8 mouse cellular contexts compared by ENCODE assay signal in genomic region chr2:155826630-155827424, GRCm38 (mm10). TPM values are rescaled to one million over a fixed set of nuclear protein-coding genes. Genes with fewer than 3 reads are reported as not detected.
DNase-seq lines count a peak whose midpoint lies in the region; ATAC-seq and TF ChIP-seq lines count a peak whose summit lies in the region.

Gene Eif6 (minus strand): TSS chr2:155826925.

- peak within 1 kb of the TSS; percentile 84 for H3K4me2 ChIP-seq in hindbrain, postnatal 0 days (ENCODE audit: low read depth, low read length)

- peaks cover 44% of the 10 kb centered on the region for H3K79me2 ChIP-seq in macrophage (ENCODE audit: inconsistent target)

- no peaks in the 10 kb centered on the region for H3K9me3 ChIP-seq in hindbrain, postnatal 0 days (ENCODE audit: low read length)

- peak within 1 kb of the TSS; percentile 74 for H3K9ac ChIP-seq in hindbrain, postnatal 0 days (replicated peaks; ENCODE audit: low read length)

- peak within 1 kb of the TSS; percentile 66 for H3K4me3 ChIP-seq in hindbrain, postnatal 0 days (ENCODE audit: low read length)
- peak within 1 kb of the TSS; percentile 95 for H3K4me3 ChIP-seq in macrophage (ENCODE audit: inconsistent target)

- peak within 1 kb of the TSS; percentile 84 for H3K27ac ChIP-seq in hindbrain, postnatal 0 days
- peak within 1 kb of the TSS; percentile 72 for H3K27ac ChIP-seq in macrophage

- H3K4me1 ChIP-seq in hindbrain, postnatal 0 days (ENCODE audit: insufficient read depth, low read length) = peaks cover 5% of the 10 kb centered on the region; the same call in 1 of the 2 replicates

- H3K27me3 ChIP-seq in hindbrain, postnatal 0 days (ENCODE audit: insufficient read depth, low read length) = no peaks in the 10 kb centered on the region

- ATAC-seq in common myeloid progenitor, adult 5-6 weeks (replicated peaks; ENCODE audit: low read depth, poor library complexity, severe bottlenecking) = peak; percentile 94
- peak; percentile 95 for ATAC-seq in hindbrain, postnatal 0 days

- H3K36me3 ChIP-seq in hindbrain, postnatal 0 days (ENCODE audit: insufficient read depth, low read length) = peaks cover 20% of the 10 kb centered on the region; the same call in 1 of the 2 replicates
- H3K36me3 ChIP-seq in macrophage (ENCODE audit: inconsistent target) = peaks cover 22% of the 10 kb centered on the region

- no peak for TF ChIP-seq CTCF in hindbrain, postnatal 0 days (IDR thresholded peaks at IDR 0.05; ENCODE audit: low read depth)

- 1% methylated on average over 27 of the region's 27 CpGs for WGBS in hindbrain, postnatal 0 days
- WGBS in macrophage (ENCODE audit: missing documents) = 3% methylated on average over 27 of the region's 27 CpGs

- peak; percentile 90 for DNase-seq in adipocyte (ENCODE audit: low spot score)
- DNase-seq in gastrocnemius, adult 8-10 months (ENCODE audit: low spot score in 2 of 2) = peak; percentile 70 to 76
- DNase-seq in hindbrain, postnatal 0 days (ENCODE audit: low spot score) = peak; percentile 95
- peak; percentile 74 to 83 for DNase-seq in left cerebral cortex, adult 18-20 months (ENCODE audit: low spot score in 2 of 2)
- DNase-seq in retina, postnatal 7 days (ENCODE audit: low read depth, low spot score) = peak; percentile 74
- DNase-seq in urinary bladder, postnatal 14 days (ENCODE audit: low spot score) = peak; percentile 91

RNA-seq across cellular contexts. Expression of gene Eif6, which starts in this region (rescaled TPM):
- total RNA-seq in common myeloid progenitor, adult 5-6 weeks (2017) = 49.4 and 83.3 TPM in 2 replicates
- total RNA-seq in gastrocnemius, adult 8-10 months (2022) = 10 to 100 TPM; 44.3 to 49.9 (median 48.6) TPM
- 105 and 110 TPM in 2 replicates for total RNA-seq in hindbrain, postnatal 0 days (2014; rRNA removed)
- 138 and 144 TPM in 2 replicates for polyA plus RNA-seq in hindbrain, postnatal 0 days (2015; fragmentation: Nextera tagmentation; extraction: Ambion mirVana)
- 10 to 100 TPM; 73.3 to 82.5 TPM for total RNA-seq in left cerebral cortex, adult 18-20 months (2021)
- total RNA-seq in macrophage (2018; cell fraction: chromatin; rRNA removed) = 100 to 1,000 TPM in 3 of 26 experiments, 10 to 100 TPM in 23; 31.2 to 111 (median 48.3) TPM
- 100 to 1,000 TPM in 2 of 26 experiments, 10 to 100 TPM in 24; 50.1 to 116 (median 70.6) TPM for total RNA-seq in macrophage (2018; cell fraction: cytosol; rRNA removed)
- 100 to 1,000 TPM in 1 of 26 experiments, 10 to 100 TPM in 25; 38.4 to 103 (median 54.6) TPM for total RNA-seq in macrophage (2018; cell fraction: nucleus; rRNA removed)
- 20.9 to 79.0 TPM (median 44.6 TPM) in 3 replicates for polyA plus RNA-seq in macrophage (2018)

Comparison
In these comparisons a context has a peak if more than half of its experiments do, and no peak if none do; other contexts are left out.
1. Peak in every context shown above with its lines: DNase-seq, ATAC-seq, H3K4me3 ChIP-seq and H3K27ac ChIP-seq.